Mouse (Mus musculus): Measurements from ENCODE around the gene Cdh4.

DNA sequence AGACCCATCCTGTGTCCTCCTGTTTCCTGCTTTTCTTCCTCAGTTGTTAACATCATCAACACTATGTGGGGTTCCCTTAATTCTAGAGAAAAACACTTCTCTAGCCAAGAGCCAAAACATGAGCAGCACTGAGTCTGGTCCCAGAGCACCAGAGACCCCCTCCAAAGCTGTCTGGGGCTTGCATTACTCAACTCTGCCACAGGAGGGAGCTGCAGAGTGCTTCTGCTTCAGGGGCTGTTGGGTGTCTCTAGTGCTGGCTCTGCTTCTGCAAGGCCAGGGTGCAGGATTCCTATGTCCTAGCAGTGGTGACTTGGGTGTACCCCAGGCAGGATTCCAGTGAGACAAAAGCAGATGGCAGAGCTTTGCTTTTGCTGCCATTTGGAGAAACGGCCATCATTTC, 239.2 kb downstream of the Cdh4 start:
- TF ChIP-seq CTCF (IDR thresholded peaks at IDR 0.05; ENCODE audit: low read depth) (peak; percentile 62), EP300 (IDR thresholded peaks at IDR 0.05; ENCODE audit: low read depth) (no peak)
